Mouse (Mus musculus): ENCODE data around the gene Taf12.

GRCm38 (mm10) chr4:132240367-132240766 lies 33.8 kb upstream of the Taf12 start:
- TF ChIP-seq CTCF (IDR thresholded peaks at IDR 0.05; ENCODE audit: low read depth): no peak
- TF ChIP-seq EP300 (IDR thresholded peaks at IDR 0.05; ENCODE audit: low read depth): no peak

Data from liver, embryonic 14.5 days (tissue).